Mouse (Mus musculus) hematopoietic stem cell, adult 5-6 weeks (primary cell): ENCODE data around the gene Vwa5b1. TPM values are rescaled to one million over a fixed set of nuclear protein-coding genes. Genes with fewer than 3 reads are reported as not detected.

Source experiments
- total RNA-seq: library from RNA; stranded (forward); fragments of 172-1452, 232-1000 nt; gene quantifications from 2 replicates; pipeline ENCODE4 v1.2.3, GENCODE M21; 2017

The Vwa5b1 gene
- total RNA-seq, 1 experiment from 2014 or later: not detected

Other genes starting within 250 kb of the Vwa5b1 start
- 0.45 TPM in 1 of 2 replicates, not detected in the other for gene Fam43b, start 239.4 kb downstream of the Vwa5b1 start, total RNA-seq
- 6.3 and 10.1 TPM in 2 replicates for gene Mul1, start 201.2 kb downstream of the Vwa5b1 start, total RNA-seq
- gene Camk2n1, start 181.6 kb downstream of the Vwa5b1 start, total RNA-seq: 0.13 and 0.60 TPM in 2 replicates
- not detected in 2 replicates for gene Pla2g2c, start 88.9 kb upstream of the Vwa5b1 start, total RNA-seq
- not detected in 2 replicates for gene Ubxn10, start 101.3 kb upstream of the Vwa5b1 start, total RNA-seq
- not detected in 2 replicates for gene Pla2g2f, start 121.7 kb upstream of the Vwa5b1 start, total RNA-seq
- not detected in 2 replicates for gene Pla2g2d, start 139.9 kb upstream of the Vwa5b1 start, total RNA-seq
- not detected in 2 replicates for gene Pla2g5, start 227.6 kb upstream of the Vwa5b1 start, total RNA-seq
- not detected in 2 replicates for gene Gm13030, start 238.1 kb upstream of the Vwa5b1 start, total RNA-seq
- not detected in 2 replicates for gene Pla2g2e, start 242.1 kb upstream of the Vwa5b1 start, total RNA-seq